Mouse (Mus musculus) lung, embryonic 14.5 days (tissue): ENCODE results near the gene Sbk2. TPM values are rescaled to one million over a fixed set of nuclear protein-coding genes. Genes with fewer than 3 reads are reported as not detected.
A peak's percentile ranks its signal among the peaks of the same experiment; 100 is the strongest.

Experiments
- ATAC-seq: fragments of 200-750 bp; cut with Nextera tagmentation; 2 replicates; pipeline ENCODE4 v1.8.0; 2017; ENCODE audit warnings: mild to moderate bottlenecking, moderate TSS enrichment, moderate library complexity; ENCODE audit not compliant: insufficient read depth
- DNase-seq: peaks from one replicate; pipeline ENCODE4 v3.0.0-alpha.2; 2015
- H3K27ac ChIP-seq: fragments of 300-500 bp; sonication (generic); 2 replicates; pipeline ENCODE4 v1.5.1; 2014; ENCODE audit warnings: low read depth, mild to moderate bottlenecking, moderate library complexity
- H3K27me3 ChIP-seq: fragments of 300-500 bp; sonication (generic); 2 replicates; pipeline ENCODE4 v1.6.1; 2014; ENCODE audit warnings: low read length, control low read depth; ENCODE audit not compliant: insufficient read depth
- H3K36me3 ChIP-seq: fragments of 300-500 bp; sonication (generic); 2 replicates; pipeline ENCODE4 v1.6.1; 2014; ENCODE audit warnings: control low read depth; ENCODE audit not compliant: insufficient read depth
- H3K4me1 ChIP-seq: fragments of 300-500 bp; sonication (generic); 2 replicates; pipeline ENCODE4 v1.6.1; 2014; ENCODE audit warnings: antibody characterized with exemption, control low read depth; ENCODE audit not compliant: insufficient read depth
- H3K4me2 ChIP-seq: fragments of 300-500 bp; sonication (generic); 2 replicates; pipeline ENCODE4 v1.6.1; 2014; ENCODE audit warnings: mild to moderate bottlenecking
- H3K4me3 ChIP-seq: fragments of 300-500 bp; sonication (generic); 2 replicates; pipeline ENCODE4 v1.5.1; 2014; ENCODE audit warnings: low read depth, low read length
- H3K9ac ChIP-seq: fragments of 300-500 bp; sonication (generic); 2 replicates; pipeline ENCODE4 v1.6.1; 2014
- H3K9me3 ChIP-seq: fragments of 300-500 bp; sonication (generic); 2 replicates; pipeline ENCODE4 v1.6.1; 2016; ENCODE audit warnings: low read depth, low read length, control low read depth
- CTCF ChIP-seq: IDR thresholded peaks from 2 replicates; pipeline ENCODE4 v1.5.1; 2016; ENCODE audit warnings: antibody characterized with exemption, low read depth
- WGBS: fragments of 180-500 bp; shearing (Covaris S2); extraction: QIAGEN DNeasy Blood & Tissue Kit; methylation state at CpG from one replicate; pipeline ENCODE4 v1.1.7; 2014; 5-methylcytosine and 5-hydroxymethylcytosine counted together
- polyA plus RNA-seq: library from polyadenylated mRNA; unstranded; fragments of >200 nt; fragmentation: Nextera tagmentation; extraction: Ambion mirVana; gene quantifications from 2 replicates; pipeline ENCODE4 v1.2.1, GENCODE M21; 2014

Gene Sbk2
- polyA plus RNA-seq, 1 experiment from 2014 or later = 0.13 TPM

DNA sequence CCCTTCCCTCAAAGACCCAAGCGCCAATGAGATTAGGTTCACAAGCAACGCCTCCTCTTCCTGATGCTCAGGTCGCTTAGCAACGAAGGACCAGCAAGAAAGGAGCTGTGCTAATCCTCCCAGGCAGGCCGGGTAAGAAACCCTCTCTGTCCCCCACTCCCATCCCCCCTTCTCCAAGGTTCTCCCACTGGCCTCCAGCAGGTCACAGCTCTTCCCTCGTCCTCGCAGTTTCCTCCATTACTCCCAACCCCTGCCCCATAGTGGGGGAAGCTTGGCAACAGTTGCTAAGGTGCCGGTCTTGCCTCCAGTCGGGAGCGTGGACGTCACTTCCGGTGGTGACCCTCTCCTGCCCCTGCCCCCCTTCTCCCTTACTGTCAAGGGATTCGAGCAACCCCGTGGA lies 41.7 kb downstream of the Sbk2 start:
- Histone ChIP-seq H3K27ac (no peak overlapping the region), H3K27me3 (no peaks in the 10 kb centered on the region), H3K4me2 (peak overlapping the region; percentile 53), H3K9ac (no peak overlapping the region), H3K4me3 (peak overlapping the region; percentile 18), H3K4me1 (peaks cover 32% of the 10 kb centered on the region), H3K36me3 (peaks cover 36% of the 10 kb centered on the region), H3K9me3 (no peaks in the 10 kb centered on the region)
- no peak for TF ChIP-seq CTCF
- DNase-seq (peak; percentile 82), ATAC-seq (peak; percentile 3; the same call in 1 of the 2 replicates)
- WGBS = under 1% methylated on average over 14 of the region's 14 CpGs

DNA sequence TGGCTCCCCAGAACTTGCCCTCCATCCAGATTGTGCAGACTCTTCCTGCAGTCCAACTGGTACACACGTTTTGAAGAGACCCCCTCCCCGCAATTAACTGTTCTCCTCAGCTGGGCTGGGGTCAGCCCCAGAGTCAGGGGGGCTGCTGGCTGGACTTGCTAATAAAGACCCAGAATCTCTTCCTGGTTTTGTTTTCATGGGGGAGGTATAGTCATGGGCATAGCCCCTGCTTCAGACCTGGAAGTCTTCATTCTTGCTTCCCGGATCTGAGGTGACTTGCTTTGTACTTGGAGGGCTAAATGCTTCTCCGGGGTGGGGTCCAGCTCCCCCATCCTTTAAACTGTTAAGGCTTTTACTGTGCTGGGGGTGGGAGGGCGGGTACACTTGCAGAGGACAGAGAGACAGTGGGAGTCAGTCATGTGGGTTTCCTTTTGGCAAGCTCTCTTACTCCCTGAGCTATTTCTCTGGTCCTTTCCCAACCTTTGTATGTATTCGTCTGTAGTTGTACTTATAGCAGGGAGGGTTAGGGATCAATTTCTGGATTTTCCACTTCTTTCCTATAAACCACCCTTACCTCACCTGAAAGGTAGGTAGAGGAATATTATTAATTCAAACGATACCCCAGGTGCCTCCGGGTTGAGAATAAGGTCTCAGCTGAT lies 42.3 kb downstream of the Sbk2 start, which contains the start of gene Nat14:
Nat14 (plus strand) TSS at position 205 of the 659 bp plus-strand sequence.
- H3K4me2 ChIP-seq = peak within 1 kb of the TSS; percentile 53
- no peaks in the 10 kb centered on the region for H3K27me3 ChIP-seq
- ATAC-seq (no peak), DNase-seq (no peak)
- peaks cover 32% of the 10 kb centered on the region for H3K4me1 ChIP-seq
- no peak for TF ChIP-seq CTCF
- H3K36me3 ChIP-seq = peaks cover 37% of the 10 kb centered on the region
- peak within 1 kb of the TSS; percentile 63 for H3K27ac ChIP-seq
- no peaks in the 10 kb centered on the region for H3K9me3 ChIP-seq
- H3K4me3 ChIP-seq = peak within 1 kb of the TSS; percentile 18
- 34% methylated on average over 8 of the region's 8 CpGs for WGBS
- no peak within 1 kb of the TSS; the same call in 1 of the 2 replicates for H3K9ac ChIP-seq

DNA sequence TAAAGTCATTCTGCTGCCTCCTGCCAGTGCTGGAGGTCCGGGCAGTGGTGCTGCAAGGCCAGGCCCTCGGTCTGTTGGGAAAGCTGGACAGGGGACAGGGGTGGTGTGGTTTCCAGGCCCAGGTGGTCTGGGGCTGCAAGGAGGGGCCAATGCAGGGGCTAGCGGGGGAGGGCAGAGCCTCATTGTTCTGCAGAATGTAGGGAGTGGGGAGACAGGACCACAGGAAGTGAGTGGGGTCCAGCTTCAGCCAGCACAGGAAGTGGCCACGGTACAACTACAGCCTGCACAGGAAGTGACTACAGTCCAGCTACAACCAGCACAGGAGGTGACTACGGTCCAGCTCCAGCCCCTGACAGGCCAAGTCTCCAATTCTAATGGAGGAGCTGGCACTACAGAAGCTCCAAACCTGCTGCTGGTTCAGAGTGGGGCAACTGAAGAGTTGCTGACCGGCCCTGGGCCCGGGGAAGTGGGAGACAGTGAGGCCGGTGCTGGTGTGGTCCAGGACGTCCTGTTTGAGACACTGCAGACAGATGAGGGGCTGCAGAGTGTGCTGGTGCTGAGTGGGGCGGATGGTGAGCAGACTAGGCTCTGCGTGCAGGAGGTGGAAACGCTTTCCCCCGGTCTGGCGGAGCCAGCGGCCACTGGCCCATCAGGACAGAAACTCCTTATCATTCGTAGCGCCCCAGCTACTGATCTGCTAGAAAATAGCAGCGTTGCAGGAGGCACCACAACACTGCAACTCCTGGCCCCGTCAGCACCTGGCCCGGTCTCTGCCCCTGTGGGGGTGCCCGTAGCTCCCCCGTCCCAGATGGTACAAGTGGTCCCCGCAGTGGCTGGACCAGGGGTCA lies 43.0 kb downstream of the Sbk2 start:
- 56% methylated on average over 23 of the region's 23 CpGs for WGBS
- TF ChIP-seq CTCF = no peak
- Histone ChIP-seq H3K27ac (peak overlapping the region; percentile 63), H3K4me2 (0 out of 2 replicates have a peak overlapping the region, but pooled peaks have one; percentile 20), H3K4me1 (peaks cover 34% of the 10 kb centered on the region), H3K27me3 (no peaks in the 10 kb centered on the region), H3K36me3 (peaks cover 37% of the 10 kb centered on the region), H3K9ac (no peak overlapping the region; the same call in 1 of the 2 replicates), H3K9me3 (no peaks in the 10 kb centered on the region), H3K4me3 (no peak overlapping the region)
- ATAC-seq (no peak), DNase-seq (peak; percentile 46)

DNA sequence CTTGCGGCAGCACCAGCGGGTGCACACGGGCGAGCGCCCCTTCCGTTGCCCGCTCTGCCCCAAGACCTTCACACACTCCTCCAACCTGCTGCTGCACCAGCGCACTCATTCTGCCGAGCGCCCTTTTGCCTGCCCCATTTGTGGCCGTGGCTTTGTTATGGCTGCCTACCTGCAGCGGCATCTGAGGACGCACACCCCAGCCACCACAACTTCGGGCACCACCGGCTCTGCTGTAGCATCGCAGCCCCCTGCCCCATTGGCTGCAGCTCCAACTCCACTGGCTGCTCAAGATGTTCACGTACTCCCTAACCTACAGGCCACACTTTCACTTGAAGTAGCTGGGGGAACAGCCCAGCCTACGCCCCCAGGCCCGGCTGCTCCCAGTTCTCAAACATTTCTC lies 43.7 kb downstream of the Sbk2 start:
- whole genome bisulfite sequencing = 90% methylated on average over 19 of the region's 19 CpGs
- H3K9ac ChIP-seq = no peak overlapping the region
- H3K4me1 ChIP-seq = peaks cover 31% of the 10 kb centered on the region
- H3K27me3 ChIP-seq = no peaks in the 10 kb centered on the region
- H3K4me2 ChIP-seq = no peak overlapping the region
- H3K4me3 ChIP-seq = no peak overlapping the region
- ATAC-seq (no peak), DNase-seq (no peak)
- H3K9me3 ChIP-seq = no peaks in the 10 kb centered on the region
- TF ChIP-seq CTCF = no peak
- H3K27ac ChIP-seq = peak overlapping the region; percentile 63
- H3K36me3 ChIP-seq = peaks cover 37% of the 10 kb centered on the region

DNA sequence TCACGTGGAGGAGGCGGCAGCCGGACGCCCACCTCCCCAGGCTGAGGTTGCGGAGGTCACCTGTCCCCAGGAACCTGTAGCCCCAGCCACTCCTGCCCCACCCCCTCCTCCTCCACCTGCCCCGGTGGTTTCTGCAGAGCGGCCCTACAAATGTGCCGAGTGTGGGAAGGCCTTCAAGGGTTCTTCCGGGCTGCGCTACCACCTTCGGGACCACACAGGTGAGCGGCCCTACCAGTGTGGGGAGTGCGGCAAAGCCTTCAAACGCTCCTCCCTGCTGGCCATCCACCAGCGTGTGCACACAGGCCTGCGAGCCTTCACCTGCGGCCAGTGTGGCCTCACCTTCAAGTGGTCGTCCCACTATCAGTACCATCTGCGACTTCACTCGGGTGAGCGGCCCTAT lies 44.2 kb downstream of the Sbk2 start:
- DNase-seq = no peak
- Histone ChIP-seq H3K27me3 (no peaks in the 10 kb centered on the region), H3K9ac (no peak overlapping the region), H3K36me3 (peaks cover 37% of the 10 kb centered on the region), H3K4me3 (no peak overlapping the region), H3K4me1 (peaks cover 25% of the 10 kb centered on the region), H3K9me3 (no peaks in the 10 kb centered on the region), H3K27ac (no peak overlapping the region), H3K4me2 (no peak overlapping the region)
- no peak for ATAC-seq
- WGBS = 86% methylated on average over 21 of the region's 21 CpGs
- no peak for TF ChIP-seq CTCF

DNA sequence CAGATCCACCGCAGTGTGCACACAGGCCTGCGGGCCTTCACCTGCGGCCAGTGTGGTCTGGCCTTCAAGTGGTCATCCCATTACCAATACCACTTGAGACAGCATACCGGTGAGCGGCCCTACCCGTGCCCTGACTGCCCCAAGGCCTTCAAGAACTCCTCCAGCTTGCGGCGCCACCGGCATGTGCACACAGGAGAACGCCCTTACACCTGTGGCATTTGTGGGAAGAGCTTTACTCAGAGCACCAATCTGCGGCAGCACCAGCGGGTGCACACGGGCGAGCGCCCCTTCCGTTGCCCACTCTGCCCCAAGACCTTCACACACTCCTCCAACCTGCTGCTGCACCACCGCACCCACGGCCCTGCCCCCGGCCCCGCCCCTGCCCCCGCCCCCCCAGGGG lies 45.1 kb downstream of the Sbk2 start:
- H3K27me3 ChIP-seq = no peaks in the 10 kb centered on the region
- no peak overlapping the region for H3K27ac ChIP-seq
- H3K36me3 ChIP-seq = peaks cover 37% of the 10 kb centered on the region
- no peak overlapping the region for H3K4me3 ChIP-seq
- peaks cover 25% of the 10 kb centered on the region for H3K4me1 ChIP-seq
- DNase-seq = no peak
- no peak for TF ChIP-seq CTCF
- H3K9me3 ChIP-seq = no peaks in the 10 kb centered on the region
- no peak overlapping the region for H3K4me2 ChIP-seq
- H3K9ac ChIP-seq = no peak overlapping the region
- no peak for ATAC-seq
- 81% methylated on average over 21 of the region's 21 CpGs for WGBS

DNA sequence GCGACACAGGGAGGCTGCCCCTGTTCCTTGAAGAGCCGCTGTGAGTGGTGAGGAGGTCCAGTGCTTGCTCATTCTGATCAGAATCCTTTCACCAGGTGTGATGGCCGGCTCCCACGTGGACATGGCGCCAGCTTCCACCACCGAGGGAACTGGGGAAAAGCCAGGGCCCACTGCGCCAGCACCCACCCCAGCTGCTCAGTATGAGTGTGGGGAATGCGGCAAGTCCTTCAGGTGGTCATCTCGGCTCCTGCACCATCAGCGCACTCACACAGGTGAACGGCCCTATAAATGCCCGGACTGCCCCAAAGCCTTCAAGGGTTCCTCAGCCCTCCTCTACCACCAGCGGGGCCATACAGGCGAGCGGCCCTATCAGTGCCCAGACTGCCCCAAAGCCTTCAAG lies 45.5 kb downstream of the Sbk2 start:
- Histone ChIP-seq H3K4me1 (peaks cover 21% of the 10 kb centered on the region), H3K4me3 (no peak overlapping the region), H3K27ac (no peak overlapping the region), H3K27me3 (no peaks in the 10 kb centered on the region), H3K9me3 (no peaks in the 10 kb centered on the region), H3K36me3 (peaks cover 37% of the 10 kb centered on the region), H3K9ac (no peak overlapping the region), H3K4me2 (no peak overlapping the region)
- DNase-seq (no peak), ATAC-seq (no peak)
- WGBS = 86% methylated on average over 15 of the region's 15 CpGs
- no peak for TF ChIP-seq CTCF
